Mouse (Mus musculus) bone marrow macrophage, adult 2 months (primary cell): Measurements from ENCODE around the gene Panx3.

Experiments
- CTCF ChIP-seq: IDR thresholded peaks from 2 replicates; pipeline ENCODE4 v1.5.1; 2012; ENCODE audit warnings: low read depth, mild to moderate bottlenecking, low read length, moderate library complexity
- POLR2A ChIP-seq: IDR thresholded peaks from 2 replicates; pipeline ENCODE4 v1.6.1; 2012; ENCODE audit warnings: mild to moderate bottlenecking, low read depth, low read length, borderline replicate concordance

DNA sequence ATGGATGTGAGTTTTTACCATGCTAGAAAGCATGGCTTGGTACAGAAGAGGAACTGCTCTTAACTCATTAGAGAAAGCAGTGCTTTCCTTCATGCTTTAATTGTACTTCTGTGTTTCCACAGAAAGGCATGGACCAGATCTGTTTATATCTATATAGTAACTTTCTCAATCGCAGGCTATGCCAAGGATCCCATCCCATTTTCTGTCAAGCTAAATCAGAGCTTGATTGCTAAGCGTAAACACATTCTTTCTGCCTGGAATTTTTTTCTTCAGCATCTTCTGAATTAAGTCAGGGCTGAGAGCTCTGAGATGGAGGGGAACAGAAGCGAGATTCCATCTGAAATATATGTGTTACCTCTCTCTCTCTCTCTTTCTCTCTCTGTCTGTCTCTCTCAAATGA, 45.1 kb downstream of the Panx3 start:
- TF ChIP-seq POLR2A (no peak), CTCF (no peak)
